Mouse (Mus musculus): ENCODE measurements around the gene Nes. TPM values are rescaled to one million over a fixed set of nuclear protein-coding genes. Genes with fewer than 3 reads are reported as not detected.

The Nes gene
- polyA plus RNA-seq, 1 experiment: 0.26 TPM

- no peaks in the 10 kb centered on the region; the same call in 1 of the 2 replicates for H3K27me3 ChIP-seq (ENCODE audit: control insufficient read depth, insufficient read depth, low read length)
- no peak overlapping the region for H3K27ac ChIP-seq (ENCODE audit: control insufficient read depth, insufficient read depth, low read depth, low read length)
- H3K4me1 ChIP-seq (ENCODE audit: control insufficient read depth, insufficient read depth, low read length): peaks cover 7% of the 10 kb centered on the region
Observed at GRCm38 (mm10) chr3:87960586-87961191, 10.2 kb upstream of the Nes start.

GRCm38 (mm10) chr3:87970184-87970938 is 517 bp upstream of the Nes start:
- Histone ChIP-seq H3K4me1 (ENCODE audit: control insufficient read depth, insufficient read depth, low read length) (peaks cover 11% of the 10 kb centered on the region), H3K4me3 (ENCODE audit: control insufficient read depth, low read depth, low read length) (peak overlapping the region; percentile 74), H3K27ac (ENCODE audit: control insufficient read depth, insufficient read depth, low read depth, low read length) (no peak overlapping the region), H3K27me3 (ENCODE audit: control insufficient read depth, insufficient read depth, low read length) (no peaks in the 10 kb centered on the region), H3K36me3 (ENCODE audit: control insufficient read depth, insufficient read depth, low read length) (no peaks in the 10 kb centered on the region)
- TF ChIP-seq CTCF (IDR thresholded peaks at IDR 0.05; ENCODE audit: control insufficient read depth, insufficient read depth, insufficient replicate concordance, low read depth, low read length) (no peak), POLR2A (IDR thresholded peaks at IDR 0.05; ENCODE audit: control insufficient read depth, low read depth, low read length) (no peak)

More at GRCm38 (mm10) chr3:87960586-87961191, 10.2 kb upstream of the Nes start:
- no peaks in the 10 kb centered on the region for H3K36me3 ChIP-seq (ENCODE audit: control insufficient read depth, insufficient read depth, low read length)
- TF ChIP-seq POLR2A (IDR thresholded peaks at IDR 0.05; ENCODE audit: control insufficient read depth, low read depth, low read length) (no peak), CTCF (IDR thresholded peaks at IDR 0.05; ENCODE audit: control insufficient read depth, insufficient read depth, insufficient replicate concordance, low read depth, low read length) (peak; percentile 66; the same call in 1 of the 2 replicates)
- peak overlapping the region; percentile 64 for H3K4me3 ChIP-seq (ENCODE audit: control insufficient read depth, low read depth, low read length)

- no peak overlapping the region for H3K27ac ChIP-seq (ENCODE audit: control insufficient read depth, insufficient read depth, low read depth, low read length)
- H3K36me3 ChIP-seq (ENCODE audit: control insufficient read depth, insufficient read depth, low read length): no peaks in the 10 kb centered on the region
- TF ChIP-seq CTCF (IDR thresholded peaks at IDR 0.05; ENCODE audit: control insufficient read depth, insufficient read depth, insufficient replicate concordance, low read depth, low read length): no peak
- no peak for TF ChIP-seq POLR2A (IDR thresholded peaks at IDR 0.05; ENCODE audit: control insufficient read depth, low read depth, low read length)
- peaks cover 11% of the 10 kb centered on the region for H3K4me1 ChIP-seq (ENCODE audit: control insufficient read depth, insufficient read depth, low read length)
- peak overlapping the region; percentile 74 for H3K4me3 ChIP-seq (ENCODE audit: control insufficient read depth, low read depth, low read length)
- no peaks in the 10 kb centered on the region for H3K27me3 ChIP-seq (ENCODE audit: control insufficient read depth, insufficient read depth, low read length)
Observed at GRCm38 (mm10) chr3:87971489-87972202, 768 bp downstream of the Nes start.

GRCm38 (mm10) chr3:87972203-87972664 is 1.4 kb downstream of the Nes start:
- peaks cover 11% of the 10 kb centered on the region for H3K4me1 ChIP-seq (ENCODE audit: control insufficient read depth, insufficient read depth, low read length)
- no peak overlapping the region for H3K27ac ChIP-seq (ENCODE audit: control insufficient read depth, insufficient read depth, low read depth, low read length)
- TF ChIP-seq CTCF (IDR thresholded peaks at IDR 0.05; ENCODE audit: control insufficient read depth, insufficient read depth, insufficient replicate concordance, low read depth, low read length) (no peak), POLR2A (IDR thresholded peaks at IDR 0.05; ENCODE audit: control insufficient read depth, low read depth, low read length) (no peak)
- no peaks in the 10 kb centered on the region for H3K27me3 ChIP-seq (ENCODE audit: control insufficient read depth, insufficient read depth, low read length)
- H3K36me3 ChIP-seq (ENCODE audit: control insufficient read depth, insufficient read depth, low read length): no peaks in the 10 kb centered on the region
- H3K4me3 ChIP-seq (ENCODE audit: control insufficient read depth, low read depth, low read length): no peak overlapping the region

- H3K4me3 ChIP-seq (ENCODE audit: control insufficient read depth, low read depth, low read length): no peak overlapping the region
- TF ChIP-seq POLR2A (IDR thresholded peaks at IDR 0.05; ENCODE audit: control insufficient read depth, low read depth, low read length) (no peak), CTCF (IDR thresholded peaks at IDR 0.05; ENCODE audit: control insufficient read depth, insufficient read depth, insufficient replicate concordance, low read depth, low read length) (no peak)
- no peaks in the 10 kb centered on the region for H3K36me3 ChIP-seq (ENCODE audit: control insufficient read depth, insufficient read depth, low read length)
- peaks cover 11% of the 10 kb centered on the region for H3K4me1 ChIP-seq (ENCODE audit: control insufficient read depth, insufficient read depth, low read length)
- no peaks in the 10 kb centered on the region for H3K27me3 ChIP-seq (ENCODE audit: control insufficient read depth, insufficient read depth, low read length)
- H3K27ac ChIP-seq (ENCODE audit: control insufficient read depth, insufficient read depth, low read depth, low read length): no peak overlapping the region
Observed at GRCm38 (mm10) chr3:87972776-87973175, 1.9 kb downstream of the Nes start.

- Histone ChIP-seq H3K27ac (ENCODE audit: control insufficient read depth, insufficient read depth, low read depth, low read length) (no peak overlapping the region), H3K4me1 (ENCODE audit: control insufficient read depth, insufficient read depth, low read length) (peaks cover 11% of the 10 kb centered on the region), H3K36me3 (ENCODE audit: control insufficient read depth, insufficient read depth, low read length) (no peaks in the 10 kb centered on the region), H3K27me3 (ENCODE audit: control insufficient read depth, insufficient read depth, low read length) (no peaks in the 10 kb centered on the region), H3K4me3 (ENCODE audit: control insufficient read depth, low read depth, low read length) (no peak overlapping the region)
- TF ChIP-seq CTCF (IDR thresholded peaks at IDR 0.05; ENCODE audit: control insufficient read depth, insufficient read depth, insufficient replicate concordance, low read depth, low read length) (no peak), POLR2A (IDR thresholded peaks at IDR 0.05; ENCODE audit: control insufficient read depth, low read depth, low read length) (no peak)
Observed at GRCm38 (mm10) chr3:87973593-87974380, 2.9 kb downstream of the Nes start.

All from testis, adult 2 months (tissue).